Mouse (Mus musculus): ENCODE data around the gene Psmb11. TPM values are rescaled to one million over a fixed set of nuclear protein-coding genes. Genes with fewer than 3 reads are reported as not detected.
A peak's percentile ranks its signal among the peaks of the same experiment; 100 is the strongest.

The Psmb11 gene
- total and polyA plus RNA-seq, 3 experiments, result 0.11 TPM; not detected in 2

DNA sequence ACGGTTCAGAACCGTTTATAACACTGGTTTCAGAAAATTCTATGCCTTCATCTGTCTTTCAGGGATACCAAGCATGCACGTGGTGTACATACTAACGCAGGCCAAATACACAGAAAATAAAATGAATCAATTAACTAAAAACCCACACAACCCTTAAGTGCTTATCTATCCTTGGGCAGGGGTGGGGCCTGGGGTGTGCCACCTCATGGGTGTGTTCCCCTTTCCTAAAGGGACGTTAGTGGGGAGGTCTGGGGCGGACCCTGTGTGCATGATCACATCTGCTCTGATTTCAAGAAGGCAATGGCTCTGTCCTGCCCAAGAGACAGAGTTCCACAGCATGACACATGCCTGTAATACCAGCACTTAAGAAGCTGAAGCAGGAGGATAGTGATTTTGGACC is 2.1 kb downstream of the Psmb11 start:
- no peak for TF ChIP-seq GATA2 (IDR thresholded peaks at IDR 0.05; ENCODE audit: borderline replicate concordance, low read depth, low read length)
- TF ChIP-seq POLR2AphosphoS5 (IDR thresholded peaks at IDR 0.05; ENCODE audit: insufficient replicate concordance, low read depth, low read length), result no peak
- no peak for TF ChIP-seq CTCF (IDR thresholded peaks at IDR 0.05; ENCODE audit: low read depth, low read length)
- no peak for TF ChIP-seq GATA1 (IDR thresholded peaks at IDR 0.05; ENCODE audit: borderline replicate concordance, low read length)
- no peak for TF ChIP-seq TAL1 (conservative IDR thresholded peaks at IDR 0.05; ENCODE audit: low read depth, low read length)
- ATAC-seq (ENCODE audit: extremely low read depth, insufficient number of reproducible peaks, low FRiP score, poor library complexity, severe bottlenecking) (no peak), DNase-seq (ENCODE audit: low spot score) (peak; percentile 55)
- peaks cover 27% of the 10 kb centered on the region for H3K4me1 ChIP-seq (ENCODE audit: insufficient read depth, low read depth, low read length)
- no peaks in the 10 kb centered on the region; the same call in 1 of the 2 replicates for H3K9me3 ChIP-seq (replicated peaks)
- no peaks in the 10 kb centered on the region for H3K36me3 ChIP-seq (replicated peaks)
- no peak overlapping the region; the same call in 1 of the 2 replicates for H3K4me3 ChIP-seq (ENCODE audit: low read depth, low read length)
- peaks cover 27% of the 10 kb centered on the region for H3K27me3 ChIP-seq (ENCODE audit: insufficient read depth, low read length)

GRCm38 (mm10) chr14:54624976-54625375 is 3.7 kb downstream of the Psmb11 start:
- peaks cover 28% of the 10 kb centered on the region for H3K27me3 ChIP-seq (ENCODE audit: insufficient read depth, low read length)
- H3K4me3 ChIP-seq (ENCODE audit: low read depth, low read length), result no peak overlapping the region
- peaks cover 36% of the 10 kb centered on the region for H3K4me1 ChIP-seq (ENCODE audit: insufficient read depth, low read depth, low read length)
- ATAC-seq (ENCODE audit: extremely low read depth, insufficient number of reproducible peaks, low FRiP score, poor library complexity, severe bottlenecking) (no peak), DNase-seq (ENCODE audit: low spot score) (no peak)
- no peaks in the 10 kb centered on the region for H3K9me3 ChIP-seq (replicated peaks)
- no peaks in the 10 kb centered on the region for H3K36me3 ChIP-seq (replicated peaks)
- TF ChIP-seq TAL1 (conservative IDR thresholded peaks at IDR 0.05; ENCODE audit: low read depth, low read length), result no peak
- TF ChIP-seq POLR2AphosphoS5 (IDR thresholded peaks at IDR 0.05; ENCODE audit: insufficient replicate concordance, low read depth, low read length), result no peak
- TF ChIP-seq CTCF (IDR thresholded peaks at IDR 0.05; ENCODE audit: low read depth, low read length), result no peak
- no peak for TF ChIP-seq GATA2 (IDR thresholded peaks at IDR 0.05; ENCODE audit: borderline replicate concordance, low read depth, low read length)
- no peak for TF ChIP-seq GATA1 (IDR thresholded peaks at IDR 0.05; ENCODE audit: borderline replicate concordance, low read length)

DNA sequence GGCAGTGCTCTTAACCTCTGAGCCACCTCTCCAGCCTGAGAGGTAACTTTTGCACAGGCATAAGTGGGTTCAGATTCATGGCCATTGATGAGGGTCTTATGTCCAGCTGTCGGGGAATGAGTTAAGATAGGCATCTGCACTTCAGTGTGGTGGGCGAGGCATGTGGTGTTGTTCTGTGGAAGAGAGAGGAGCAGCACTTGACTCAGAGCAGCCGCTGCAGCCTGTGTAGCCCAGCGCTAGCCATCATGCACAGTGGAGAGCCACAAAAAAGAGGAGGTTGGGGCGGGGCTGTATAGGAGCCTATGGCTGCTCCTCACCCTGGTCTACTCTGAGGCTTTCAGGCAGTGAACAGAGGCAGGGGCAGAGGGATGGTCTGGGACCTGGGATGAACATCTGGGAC is 6.9 kb downstream of the Psmb11 start:
- Histone ChIP-seq H3K4me3 (ENCODE audit: low read depth, low read length) (no peak overlapping the region), H3K27me3 (ENCODE audit: insufficient read depth, low read length) (peaks cover 28% of the 10 kb centered on the region), H3K4me1 (ENCODE audit: insufficient read depth, low read depth, low read length) (peaks cover 50% of the 10 kb centered on the region), H3K9me3 (replicated peaks) (0 out of 2 replicates have a peak, but pooled peaks cover 3% of the 10 kb centered on the region), H3K36me3 (replicated peaks) (peaks cover 17% of the 10 kb centered on the region)
- ATAC-seq (ENCODE audit: extremely low read depth, insufficient number of reproducible peaks, low FRiP score, poor library complexity, severe bottlenecking) (no peak), DNase-seq (ENCODE audit: low spot score) (no peak)
- TF ChIP-seq POLR2AphosphoS5 (IDR thresholded peaks at IDR 0.05; ENCODE audit: insufficient replicate concordance, low read depth, low read length) (no peak), GATA1 (IDR thresholded peaks at IDR 0.05; ENCODE audit: borderline replicate concordance, low read length) (no peak)

- ATAC-seq (ENCODE audit: extremely low read depth, insufficient number of reproducible peaks, low FRiP score, poor library complexity, severe bottlenecking) (0 out of 2 replicates have a peak, but pooled peaks have one; percentile 37), DNase-seq (ENCODE audit: low spot score) (peak; percentile 59)
- no peak for TF ChIP-seq CTCF (IDR thresholded peaks at IDR 0.05; ENCODE audit: low read depth, low read length)
- no peak for TF ChIP-seq POLR2AphosphoS5 (IDR thresholded peaks at IDR 0.05; ENCODE audit: insufficient replicate concordance, low read depth, low read length)
- TF ChIP-seq TAL1 (conservative IDR thresholded peaks at IDR 0.05; ENCODE audit: low read depth, low read length), result no peak
- no peak for TF ChIP-seq GATA1 (IDR thresholded peaks at IDR 0.05; ENCODE audit: borderline replicate concordance, low read length)
- TF ChIP-seq GATA2 (IDR thresholded peaks at IDR 0.05; ENCODE audit: borderline replicate concordance, low read depth, low read length), result no peak
- peaks cover 27% of the 10 kb centered on the region for H3K27me3 ChIP-seq (ENCODE audit: insufficient read depth, low read length)
- peaks cover 47% of the 10 kb centered on the region for H3K4me1 ChIP-seq (ENCODE audit: insufficient read depth, low read depth, low read length)
- H3K36me3 ChIP-seq (replicated peaks), result peaks cover 26% of the 10 kb centered on the region
- H3K4me3 ChIP-seq (ENCODE audit: low read depth, low read length), result no peak overlapping the region
- 0 out of 2 replicates have a peak, but pooled peaks cover 3% of the 10 kb centered on the region for H3K9me3 ChIP-seq (replicated peaks)
Observed at GRCm38 (mm10) chr14:54629797-54630196, 8.6 kb downstream of the Psmb11 start.

GRCm38 (mm10) chr14:54630583-54631239 is 9.5 kb downstream of the Psmb11 start:
- Histone ChIP-seq H3K4me3 (ENCODE audit: low read depth, low read length) (peak overlapping the region; percentile 10; the same call in 1 of the 2 replicates), H3K27me3 (ENCODE audit: insufficient read depth, low read length) (peaks cover 17% of the 10 kb centered on the region), H3K36me3 (replicated peaks) (peaks cover 26% of the 10 kb centered on the region), H3K9me3 (replicated peaks) (0 out of 2 replicates have a peak, but pooled peaks cover 3% of the 10 kb centered on the region), H3K4me1 (ENCODE audit: insufficient read depth, low read depth, low read length) (peaks cover 41% of the 10 kb centered on the region)
- TF ChIP-seq CTCF (IDR thresholded peaks at IDR 0.05; ENCODE audit: low read depth, low read length) (no peak), TAL1 (conservative IDR thresholded peaks at IDR 0.05; ENCODE audit: low read depth, low read length) (no peak)
- ATAC-seq (ENCODE audit: extremely low read depth, insufficient number of reproducible peaks, low FRiP score, poor library complexity, severe bottlenecking) (peak; percentile 69), DNase-seq (ENCODE audit: low spot score) (peak; percentile 83)

DNA sequence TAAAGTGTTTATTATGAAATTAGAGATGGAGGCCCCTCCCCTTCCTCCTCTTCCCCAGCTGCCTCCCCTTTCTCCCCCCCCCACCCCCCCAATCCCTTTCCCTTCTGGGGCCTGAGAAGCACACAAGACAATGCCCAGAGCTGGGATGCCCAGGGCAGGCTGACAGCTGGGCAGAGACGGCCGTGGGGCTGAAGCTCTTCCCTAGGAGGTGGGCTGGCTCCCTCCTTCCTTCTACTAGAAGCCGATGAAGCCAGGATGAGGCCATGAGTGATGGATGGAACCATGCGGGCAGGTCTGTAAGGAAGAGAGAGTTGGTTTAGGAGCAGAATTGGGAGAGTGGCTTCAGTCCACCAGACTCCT is 10.0 kb downstream of the Psmb11 start:
- DNase-seq (ENCODE audit: low spot score) (no peak), ATAC-seq (ENCODE audit: extremely low read depth, insufficient number of reproducible peaks, low FRiP score, poor library complexity, severe bottlenecking) (no peak)
- Histone ChIP-seq H3K4me1 (ENCODE audit: insufficient read depth, low read depth, low read length) (peaks cover 41% of the 10 kb centered on the region), H3K27me3 (ENCODE audit: insufficient read depth, low read length) (peaks cover 12% of the 10 kb centered on the region), H3K4me3 (ENCODE audit: low read depth, low read length) (peak overlapping the region; percentile 45; the same call in 1 of the 2 replicates), H3K9me3 (replicated peaks) (0 out of 2 replicates have a peak, but pooled peaks cover 3% of the 10 kb centered on the region), H3K36me3 (replicated peaks) (peaks cover 31% of the 10 kb centered on the region)
- no peak for TF ChIP-seq GATA1 (IDR thresholded peaks at IDR 0.05; ENCODE audit: borderline replicate concordance, low read length)
